Comparison of ENCODE assay signal across 25 mouse cellular contexts in the genomic region with DNA sequence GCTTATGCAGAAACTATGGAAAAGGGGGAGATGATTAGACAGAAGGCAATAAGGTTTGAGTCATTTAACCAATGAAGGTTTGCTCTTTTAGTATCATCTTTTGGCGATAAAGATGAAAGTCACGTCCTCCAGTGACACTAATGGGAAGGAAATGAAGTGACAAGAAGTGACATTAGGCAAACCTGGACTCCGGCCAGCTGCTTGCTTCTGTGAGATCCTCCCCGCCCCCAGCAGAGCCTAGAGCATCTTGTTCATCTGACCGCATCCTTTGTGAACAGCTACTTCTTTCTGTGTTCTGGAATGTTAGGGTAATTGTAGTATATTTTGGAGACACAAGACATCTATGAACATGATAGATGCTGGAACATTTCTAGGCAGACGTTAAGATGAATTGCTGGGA.
A peak's percentile ranks its signal among the peaks of the same experiment; 100 is the strongest.
DNase-seq lines count a peak whose midpoint lies in the region; ATAC-seq and TF ChIP-seq lines count a peak whose summit lies in the region.
"Had no signal": no experiment of that assay in that cellular context is flagged by ENCODE, and none has a peak within 500 bp of the region (broad histone marks: within the 10 kb centered on the region; RNA-seq: fewer than 3 reads in every experiment).

No protein-coding gene starts in this region.

- H3K27me3 ChIP-seq in kidney, embryonic 16.5 days (ENCODE audit: insufficient read depth, low read length), result no peaks in the 10 kb centered on the region
- no peaks in the 10 kb centered on the region for H3K27me3 ChIP-seq in lung, embryonic 14.5 days (ENCODE audit: insufficient read depth, low read length)
- H3K27me3 ChIP-seq in liver, embryonic 11.5 days (replicated peaks; ENCODE audit: control insufficient read depth, insufficient read depth, low read length), result no peaks in the 10 kb centered on the region
- H3K27me3 ChIP-seq: CH12.LX; embryonic facial prominence, embryonic 15.5 days; hindbrain, embryonic 12.5 days had no signal

- no peak overlapping the region for H3K9ac ChIP-seq in kidney, embryonic 16.5 days (replicated peaks; ENCODE audit: low read length)
- H3K9ac ChIP-seq in lung, embryonic 14.5 days, result no peak overlapping the region
- H3K9ac ChIP-seq in liver, embryonic 11.5 days (ENCODE audit: low read depth, low read length), result no peak overlapping the region
- H3K9ac ChIP-seq: embryonic facial prominence, embryonic 15.5 days; hindbrain, embryonic 12.5 days had no signal

- H3K36me3 ChIP-seq in kidney, embryonic 16.5 days (ENCODE audit: insufficient read depth, low read length), result no peaks in the 10 kb centered on the region
- H3K36me3 ChIP-seq in lung, embryonic 14.5 days (ENCODE audit: insufficient read depth), result no peaks in the 10 kb centered on the region
- no peaks in the 10 kb centered on the region for H3K36me3 ChIP-seq in liver, embryonic 11.5 days (ENCODE audit: control insufficient read depth, insufficient read depth, low read length)
- H3K36me3 ChIP-seq: embryonic facial prominence, embryonic 15.5 days; forebrain, embryonic 10.5 days; heart, embryonic 10.5 days; hindbrain, embryonic 12.5 days had no signal

- H3K9me3 ChIP-seq in kidney, embryonic 16.5 days (ENCODE audit: low read length), result no peaks in the 10 kb centered on the region
- no peaks in the 10 kb centered on the region for H3K9me3 ChIP-seq in lung, embryonic 14.5 days (ENCODE audit: low read depth, low read length)
- H3K9me3 ChIP-seq in liver, embryonic 11.5 days (ENCODE audit: control insufficient read depth, low read length), result no peaks in the 10 kb centered on the region
- H3K9me3 ChIP-seq: embryonic facial prominence, embryonic 15.5 days; forebrain, embryonic 10.5 days; heart, embryonic 10.5 days; hindbrain, embryonic 12.5 days had no signal

- DNase-seq in cerebellum, postnatal 14 days, result peak; percentile 20 to 46
- no peak for DNase-seq in cerebellum, postnatal 4 days (ENCODE audit: low spot score in 2 of 2)
- DNase-seq in kidney, postnatal 25 days, result peak; percentile 28 to 36
- DNase-seq in lung, embryonic 14.5 days, result peak; percentile 70
- no peak for DNase-seq in lung, postnatal 14 days
- peak; percentile 15 for DNase-seq in 416B (ENCODE audit: low read depth)
- DNase-seq in liver, embryonic 11.5 days (ENCODE audit: low spot score), result no peak
- DNase-seq: adrenal gland, adult 2 months; adrenal gland, postnatal 25 days; cerebellum, adult 11 months; cerebellum, adult 8-10 months; embryo, embryonic 11 days; gastrocnemius, adult 2 months; gastrocnemius, postnatal 25 days; heart, postnatal 10 days; heart, postnatal 4 days had no signal

- no peaks in the 10 kb centered on the region for H3K4me1 ChIP-seq in kidney, embryonic 16.5 days (ENCODE audit: insufficient read depth, low read length)
- no peaks in the 10 kb centered on the region for H3K4me1 ChIP-seq in lung, embryonic 14.5 days (ENCODE audit: insufficient read depth)
- H3K4me1 ChIP-seq in liver, embryonic 11.5 days (replicated peaks; ENCODE audit: control insufficient read depth, insufficient read depth, low read length), result no peaks in the 10 kb centered on the region
- H3K4me1 ChIP-seq: embryonic facial prominence, embryonic 15.5 days; heart, embryonic 10.5 days; hindbrain, embryonic 12.5 days had no signal

- TF ChIP-seq CTCF in lung, embryonic 14.5 days (IDR thresholded peaks at IDR 0.05; ENCODE audit: low read depth), result no peak

- no peak overlapping the region for H3K4me2 ChIP-seq in kidney, embryonic 16.5 days (replicated peaks; ENCODE audit: low read depth, low read length)
- H3K4me2 ChIP-seq in lung, embryonic 14.5 days, result no peak overlapping the region
- H3K4me2 ChIP-seq in liver, embryonic 11.5 days, result no peak overlapping the region
- H3K4me2 ChIP-seq: embryonic facial prominence, embryonic 15.5 days; hindbrain, embryonic 12.5 days had no signal

- H3K27ac ChIP-seq in kidney, embryonic 16.5 days (ENCODE audit: low read length), result no peak overlapping the region
- H3K27ac ChIP-seq in lung, embryonic 14.5 days (ENCODE audit: low read depth), result no peak overlapping the region
- no peak overlapping the region for H3K27ac ChIP-seq in liver, embryonic 11.5 days (ENCODE audit: low read depth, low read length)
- H3K27ac ChIP-seq: embryonic facial prominence, embryonic 15.5 days; forebrain, embryonic 10.5 days; gastrocnemius, adult 2 months; heart, embryonic 10.5 days; hindbrain, embryonic 12.5 days had no signal

- 70% methylated on average over 6 of the region's 6 CpGs for WGBS in kidney, embryonic 16.5 days
- 51% methylated on average over 6 of the region's 6 CpGs for WGBS in lung, embryonic 14.5 days
- WGBS in liver, embryonic 11.5 days, result 68% methylated on average over 6 of the region's 6 CpGs

- no peak for ATAC-seq in kidney, embryonic 16.5 days (ENCODE audit: low FRiP score, low TSS enrichment)
- peak; percentile 47; the same call in 1 of the 2 replicates for ATAC-seq in lung, embryonic 14.5 days (ENCODE audit: insufficient read depth)
- no peak for ATAC-seq in liver, embryonic 11.5 days (replicated peaks; ENCODE audit: low FRiP score)
- ATAC-seq: forebrain, embryonic 14.5 days; hindbrain, embryonic 16.5 days had no signal

- no peak overlapping the region for H3K4me3 ChIP-seq in kidney, embryonic 16.5 days (ENCODE audit: low read length)
- H3K4me3 ChIP-seq in lung, embryonic 14.5 days (ENCODE audit: low read depth, low read length), result no peak overlapping the region
- H3K4me3 ChIP-seq in liver, embryonic 11.5 days (ENCODE audit: low read depth, low read length), result no peak overlapping the region
- H3K4me3 ChIP-seq: embryonic facial prominence, embryonic 15.5 days; erythroblast, embryonic 14.5 days; forebrain, embryonic 10.5 days; gastrocnemius, adult 2 months; heart, embryonic 10.5 days; hindbrain, embryonic 12.5 days had no signal

Comparison
In these comparisons a context has a peak if more than half of its experiments do, and no peak if none do; other contexts are left out.
1. DNase-seq: peak in cerebellum, postnatal 14 days (2 of 2), kidney, postnatal 25 days (2 of 2), lung, embryonic 14.5 days (single experiment) and 416B (single experiment); none in cerebellum, postnatal 4 days (0 of 2), lung, postnatal 14 days (single experiment) and liver, embryonic 11.5 days (single experiment).